9 mouse cellular contexts compared by ENCODE assay signal in the genomic region with DNA sequence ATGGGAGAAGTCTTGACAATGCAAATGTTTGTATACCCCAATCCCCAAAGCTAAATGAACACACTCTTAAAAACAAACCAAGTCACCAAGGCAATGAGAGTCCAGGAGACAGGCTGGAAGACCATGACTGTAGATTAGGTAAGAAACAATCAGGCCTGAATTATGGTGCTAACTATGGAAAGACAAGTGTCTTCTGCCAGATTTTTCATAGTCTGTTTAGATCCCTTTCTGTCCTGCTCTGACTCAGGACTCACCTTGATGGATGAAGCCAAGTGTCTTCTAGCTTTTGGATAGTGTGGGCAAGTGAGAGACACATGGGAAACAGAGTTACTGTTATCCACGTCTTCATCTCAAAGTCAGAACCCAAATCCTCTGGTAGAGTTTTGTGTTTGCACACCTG. TPM values are rescaled to one million over a fixed set of nuclear protein-coding genes. Genes with fewer than 3 reads are reported as not detected.
DNase-seq lines count a peak whose midpoint lies in the region; ATAC-seq and TF ChIP-seq lines count a peak whose summit lies in the region.
"Had no signal": no experiment of that assay in that cellular context is flagged by ENCODE, and none has a peak within 500 bp of the region (broad histone marks: within the 10 kb centered on the region; RNA-seq: fewer than 3 reads in every experiment).

No protein-coding gene starts in this region.

- no peaks in the 10 kb centered on the region for H3K36me3 ChIP-seq in heart, embryonic 13.5 days
- no peaks in the 10 kb centered on the region for H3K36me3 ChIP-seq in lung, embryonic 16.5 days (ENCODE audit: control insufficient read depth, insufficient read depth, low read length)
- no peaks in the 10 kb centered on the region for H3K36me3 ChIP-seq in limb, embryonic 10.5 days
- H3K36me3 ChIP-seq in stomach, embryonic 15.5 days, result no peaks in the 10 kb centered on the region

- H3K4me3 ChIP-seq in heart, embryonic 13.5 days, result peak overlapping the region; percentile 76
- peak overlapping the region; percentile 85 for H3K4me3 ChIP-seq in lung, embryonic 16.5 days (ENCODE audit: low read length)
- H3K4me3 ChIP-seq in limb, embryonic 10.5 days, result peak overlapping the region; percentile 78
- no peak overlapping the region; the same call in 1 of the 2 replicates for H3K4me3 ChIP-seq in stomach, embryonic 15.5 days (replicated peaks)
- no peak overlapping the region for H3K4me3 ChIP-seq in gastrocnemius, adult 2 months

- no peaks in the 10 kb centered on the region for H3K9me3 ChIP-seq in heart, embryonic 13.5 days
- no peaks in the 10 kb centered on the region for H3K9me3 ChIP-seq in lung, embryonic 16.5 days (ENCODE audit: control insufficient read depth, low read length)
- H3K9me3 ChIP-seq in limb, embryonic 10.5 days (replicated peaks), result no peaks in the 10 kb centered on the region
- no peaks in the 10 kb centered on the region for H3K9me3 ChIP-seq in stomach, embryonic 15.5 days

- peaks cover 9% of the 10 kb centered on the region for H3K4me1 ChIP-seq in heart, embryonic 13.5 days
- peaks cover 7% of the 10 kb centered on the region for H3K4me1 ChIP-seq in lung, embryonic 16.5 days (replicated peaks; ENCODE audit: control insufficient read depth, insufficient read depth, low read length)
- H3K4me1 ChIP-seq in limb, embryonic 10.5 days, result peaks cover 19% of the 10 kb centered on the region
- H3K4me1 ChIP-seq in stomach, embryonic 15.5 days, result no peaks in the 10 kb centered on the region

- H3K27me3 ChIP-seq in heart, embryonic 13.5 days (replicated peaks), result no peaks in the 10 kb centered on the region; the same call in 1 of the 2 replicates
- no peaks in the 10 kb centered on the region for H3K27me3 ChIP-seq in lung, embryonic 16.5 days (ENCODE audit: control insufficient read depth, insufficient read depth, low read depth, low read length)
- H3K27me3 ChIP-seq in limb, embryonic 10.5 days (ENCODE audit: low read depth, poor library complexity, severe bottlenecking), result peaks cover 23% of the 10 kb centered on the region
- no peaks in the 10 kb centered on the region for H3K27me3 ChIP-seq in stomach, embryonic 15.5 days (replicated peaks)

- peak overlapping the region; percentile 94 for H3K4me2 ChIP-seq in heart, embryonic 13.5 days
- H3K4me2 ChIP-seq in lung, embryonic 16.5 days (ENCODE audit: low read depth, low read length), result peak overlapping the region; percentile 92
- peak overlapping the region; percentile 94; the same call in 1 of the 2 replicates for H3K4me2 ChIP-seq in stomach, embryonic 15.5 days

- no peak for DNase-seq in heart, postnatal 4 days
- no peak for DNase-seq in lung, postnatal 14 days
- no peak for DNase-seq in limb, embryonic 10.5 days (ENCODE audit: low spot score)
- DNase-seq in ovary, adult 18-20 months (ENCODE audit: low spot score), result no peak
- DNase-seq in gastrocnemius, adult 2 months, result no peak

- H3K27ac ChIP-seq in heart, embryonic 13.5 days (replicated peaks), result 0 out of 2 replicates have a peak overlapping the region, but pooled peaks have one; percentile 60
- no peak overlapping the region for H3K27ac ChIP-seq in lung, embryonic 16.5 days (ENCODE audit: low read length)
- H3K27ac ChIP-seq in limb, embryonic 10.5 days, result no peak overlapping the region
- H3K27ac ChIP-seq in stomach, embryonic 15.5 days, result no peak overlapping the region
- H3K27ac ChIP-seq in gastrocnemius, adult 2 months, result no peak overlapping the region
- H3K27ac ChIP-seq: macrophage had no signal

- ATAC-seq in heart, embryonic 13.5 days (ENCODE audit: extremely low read depth, insufficient number of reproducible peaks, low FRiP score, low TSS enrichment), result no peak
- no peak for ATAC-seq in lung, embryonic 16.5 days (ENCODE audit: low read depth)
- ATAC-seq in stomach, embryonic 15.5 days (ENCODE audit: insufficient read depth, low FRiP score, low read depth), result no peak

- 73% methylated on average over 1 of the region's 1 CpGs for WGBS in heart, embryonic 13.5 days
- WGBS in lung, embryonic 16.5 days, result 64% methylated on average over 1 of the region's 1 CpGs
- 67% methylated on average over 1 of the region's 1 CpGs for whole genome bisulfite sequencing in limb, embryonic 10.5 days
- 78% methylated on average over 1 of the region's 1 CpGs for WGBS in stomach, embryonic 15.5 days

- intact Hi-C loops in gastrocnemius, adult 2 months (cut with DNase I), result no loop called here

- TF ChIP-seq CTCF in gastrocnemius, adult 2 months (IDR thresholded peaks at IDR 0.05), result no peak

- no peak overlapping the region for H3K9ac ChIP-seq in heart, embryonic 13.5 days
- H3K9ac ChIP-seq in lung, embryonic 16.5 days (ENCODE audit: low read length), result no peak overlapping the region
- no peak overlapping the region for H3K9ac ChIP-seq in stomach, embryonic 15.5 days

RNA-seq across cellular contexts. Expression of gene Slc35g2, which starts 0.6 kb away (rescaled TPM):
- polyA plus RNA-seq in heart, embryonic 13.5 days (2015; fragmentation: Nextera tagmentation; extraction: Ambion mirVana), result 9.6 and 10.5 TPM in 2 replicates
- 10 to 100 TPM in 1 of 2 experiments, 1 to 10 TPM in 1; 9.0 to 10.3 TPM for total RNA-seq in heart, postnatal 4 days (2021)
- polyA plus RNA-seq in lung, embryonic 16.5 days (2015; fragmentation: Nextera tagmentation; extraction: Ambion mirVana), result 9.7 and 9.8 TPM in 2 replicates
- polyA plus RNA-seq in limb, embryonic 10.5 days (2016; fragmentation: Nextera tagmentation; extraction: Ambion mirVana), result 1.6 and 3.4 TPM in 2 replicates
- 6.2 and 7.5 TPM in 2 replicates for polyA plus RNA-seq in stomach, embryonic 15.5 days (2015; fragmentation: Nextera tagmentation; extraction: Ambion mirVana)
- 1 to 10 TPM in 1 of 2 experiments, under 1 TPM in 1; 0.51 to 1.3 TPM for total RNA-seq in gastrocnemius, adult 2 months (2021)

RNA-seq across cellular contexts. Expression of gene Nck1, which starts 25.6 kb away (rescaled TPM):
- 45.6 and 56.7 TPM in 2 replicates for polyA plus RNA-seq in heart, embryonic 13.5 days (2015; fragmentation: Nextera tagmentation; extraction: Ambion mirVana)
- total RNA-seq in heart, postnatal 4 days (2021), result 10 to 100 TPM; 41.7 to 52.3 TPM
- 87.8 and 88.3 TPM in 2 replicates for polyA plus RNA-seq in lung, embryonic 16.5 days (2015; fragmentation: Nextera tagmentation; extraction: Ambion mirVana)
- polyA plus RNA-seq in limb, embryonic 10.5 days (2016; fragmentation: Nextera tagmentation; extraction: Ambion mirVana), result 62.5 and 66.3 TPM in 2 replicates
- polyA plus RNA-seq in stomach, embryonic 15.5 days (2015; fragmentation: Nextera tagmentation; extraction: Ambion mirVana), result 62.2 and 63.7 TPM in 2 replicates
- 10 to 100 TPM; 26.0 to 37.4 TPM for total RNA-seq in gastrocnemius, adult 2 months (2021)

RNA-seq across cellular contexts. Expression of gene Stag1, which starts 26.1 kb away (rescaled TPM):
- polyA plus RNA-seq in heart, embryonic 13.5 days (2015; fragmentation: Nextera tagmentation; extraction: Ambion mirVana), result 23.1 and 25.7 TPM in 2 replicates
- total RNA-seq in heart, postnatal 4 days (2021), result 10 to 100 TPM; 52.3 to 56.4 TPM
- polyA plus RNA-seq in lung, embryonic 16.5 days (2015; fragmentation: Nextera tagmentation; extraction: Ambion mirVana), result 39.1 and 40.0 TPM in 2 replicates
- polyA plus RNA-seq in limb, embryonic 10.5 days (2016; fragmentation: Nextera tagmentation; extraction: Ambion mirVana), result 52.8 and 57.2 TPM in 2 replicates
- polyA plus RNA-seq in stomach, embryonic 15.5 days (2015; fragmentation: Nextera tagmentation; extraction: Ambion mirVana), result 40.9 and 42.6 TPM in 2 replicates
- total RNA-seq in gastrocnemius, adult 2 months (2021), result 10 to 100 TPM; 26.1 to 28.4 TPM

Comparison
In these comparisons a context has a peak if more than half of its experiments do, and no peak if none do; other contexts are left out.
1. H3K4me3 ChIP-seq: peak in heart, embryonic 13.5 days (single experiment), lung, embryonic 16.5 days (single experiment) and limb, embryonic 10.5 days (single experiment); none in stomach, embryonic 15.5 days (single experiment) and gastrocnemius, adult 2 months (single experiment).
2. Peak in every context shown above with its lines, with median percentiles within 50 percentile points of each other: H3K4me2 ChIP-seq.